Mouse (Mus musculus) cerebellum, adult 2 months (tissue): Measurements from ENCODE around the gene Chic1. TPM values are rescaled to one million over a fixed set of nuclear protein-coding genes. Genes with fewer than 3 reads are reported as not detected.

Source experiments
- DNase-seq, 2 experiments: peaks; one replicate each; pipeline ENCODE4 v3.0.0; 2021
- H3K27ac ChIP-seq: fragments of 200-500 bp; 2 replicates; pipeline ENCODE4 v1.5.1; 2012; ENCODE audit warnings: low read length, control low read depth, inconsistent platforms; ENCODE audit not compliant: insufficient read depth
- H3K27me3 ChIP-seq: fragments of 200-500 bp; 2 replicates; pipeline ENCODE4 v1.6.1; 2012; ENCODE audit warnings: inconsistent platforms, mild to moderate bottlenecking, low read length, moderate library complexity; ENCODE audit not compliant: control insufficient read depth, insufficient read depth
- H3K4me1 ChIP-seq: fragments of 200-500 bp; 2 replicates; pipeline ENCODE4 v1.6.1; 2011; ENCODE audit warnings: low read length; ENCODE audit not compliant: control insufficient read depth, insufficient read depth
- H3K4me3 ChIP-seq: fragments of 200-500 bp; replicated peaks from 2 replicates; pipeline ENCODE3; 2011; ENCODE audit warnings: mild to moderate bottlenecking, low read depth, low read length, control low read depth; ENCODE audit not compliant: insufficient read depth
- CTCF ChIP-seq: fragments of 200-500 bp; IDR thresholded peaks from 2 replicates; pipeline ENCODE4 v1.5.1; 2011; ENCODE audit warnings: low read depth, mild to moderate bottlenecking, control low read depth, low read length, moderate library complexity, borderline replicate concordance; ENCODE audit not compliant: insufficient read depth
- POLR2A ChIP-seq: fragments of 200-500 bp; IDR thresholded peaks from 2 replicates; pipeline ENCODE4 v1.6.1; 2011; ENCODE audit warnings: low read length, control low read depth, borderline replicate concordance; ENCODE audit not compliant: insufficient read depth
- WGBS: fragments of 180-500 bp; shearing (Covaris S2); methylation state at CpG from one replicate; pipeline ENCODE4 v1.1.7; 2018; 5-methylcytosine and 5-hydroxymethylcytosine counted together
- polyA plus RNA-seq: library from polyadenylated mRNA; depleted of rRNA; stranded (reverse); fragments of >200 nt; gene quantifications from 2 replicates; pipeline ENCODE4 v1.2.3, GENCODE M21; 2012; rRNA removed

The Chic1 gene
- polyA plus RNA-seq, 1 experiment: 13.0 TPM

GRCm38 (mm10) chrX:103440803-103441202 is 84.5 kb downstream of the Chic1 start:
- Histone ChIP-seq H3K4me3 (no peak overlapping the region), H3K27ac (no peak overlapping the region), H3K4me1 (no peaks in the 10 kb centered on the region), H3K27me3 (no peaks in the 10 kb centered on the region)
- 0% methylated on average over 1 of the region's 1 CpGs for WGBS
- TF ChIP-seq CTCF (no peak; the same call in 1 of the 2 replicates), POLR2A (no peak)
- DNase-seq: peak; percentile 19 to 34

- Histone ChIP-seq H3K27me3 (no peaks in the 10 kb centered on the region), H3K4me3 (no peak overlapping the region), H3K4me1 (no peaks in the 10 kb centered on the region), H3K27ac (no peak overlapping the region)
- TF ChIP-seq POLR2A (no peak), CTCF (no peak)
- 41% methylated on average over 7 of the region's 7 CpGs for WGBS
- DNase-seq: peak in 1 of 2 experiments; percentile 21
Observed at GRCm38 (mm10) chrX:103443755-103444154, 87.5 kb downstream of the Chic1 start.

Other genes with a start within 250 kb of the Chic1 start
- gene Nap1l2, start 169.8 kb upstream of the Chic1 start, polyA plus RNA-seq: 98.9 and 101 TPM in 2 replicates
- not detected in 2 replicates for gene Cdx4, start 35.1 kb upstream of the Chic1 start, polyA plus RNA-seq
- 0.38 TPM in 2 replicates for gene Tsx, start 58.0 kb downstream of the Chic1 start, polyA plus RNA-seq
- 0.34 TPM in 1 of 2 replicates, not detected in the other for gene Gm26992, start 65.5 kb downstream of the Chic1 start, polyA plus RNA-seq